Mouse (Mus musculus) gastrocnemius, adult 18-20 months (tissue): ENCODE measurements around the gene Plxdc1. TPM values are rescaled to one million over a fixed set of nuclear protein-coding genes. Genes with fewer than 3 reads are reported as not detected.

Experiments used
- microRNA-seq: library from miRNA; unstranded; fragments of <30 nt; microRNA quantifications from one replicate; pipeline ENCODE4 v1.2.0, GENCODE M21; 2021
- total RNA-seq, 2 experiments: library from RNA; stranded (reverse); gene quantifications; 2 replicates each; pipeline ENCODE4 v1.2.3; 2021

The Plxdc1 gene
- total RNA-seq, 2 experiments from 2014 or later: 2.1 to 2.6 TPM

Small RNA genes within 50 kb of the gene (microRNA-seq; reads per million reads assigned to microRNA genes)
- not detected for gene Gm22461
- gene Gm27597: not detected

Other genes with a start within 250 kb of the Plxdc1 start
- gene Pip4k2b, start 241.7 kb downstream of the Plxdc1 start, total RNA-seq: 10 to 100 TPM; 64.7 TPM
- 1 to 10 TPM; 5.2 to 5.9 TPM for gene Cwc25, start 219.9 kb downstream of the Plxdc1 start, total RNA-seq
- not detected for gene 1700001P01Rik, start 210.5 kb downstream of the Plxdc1 start, total RNA-seq
- gene Rpl23, start 204.0 kb downstream of the Plxdc1 start, total RNA-seq: 100 to 1,000 TPM; 426 to 450 TPM
- gene Lasp1, start 187.4 kb downstream of the Plxdc1 start, total RNA-seq: 10 to 100 TPM; 10.0 to 19.2 TPM
- under 1 TPM; 0.19 to 0.34 TPM for gene B230217C12Rik, start 145.7 kb downstream of the Plxdc1 start, total RNA-seq
- under 1 TPM; 0.16 to 0.38 TPM for gene Fbxo47, start 102.3 kb downstream of the Plxdc1 start, total RNA-seq
- gene Arl5c, start 9.7 kb upstream of the Plxdc1 start, total RNA-seq: under 1 TPM in 1 of 2 experiments, not detected in 1; 0.26 TPM
- gene Cacnb1, start 36.6 kb upstream of the Plxdc1 start, total RNA-seq: 100 to 1,000 TPM; 167 to 198 TPM
- gene Rpl19, start 40.3 kb upstream of the Plxdc1 start, total RNA-seq: 100 to 1,000 TPM; 457 to 462 TPM
- gene Stac2, start 67.0 kb upstream of the Plxdc1 start, total RNA-seq: under 1 TPM; 0.14 to 0.16 TPM
- gene Fbxl20, start 164.0 kb upstream of the Plxdc1 start, total RNA-seq: 1 to 10 TPM; 8.9 to 9.3 TPM
- 10 to 100 TPM; 24.5 to 25.3 TPM for gene Med1, start 206.8 kb upstream of the Plxdc1 start, total RNA-seq
- gene Cdk12, start 216.6 kb upstream of the Plxdc1 start, total RNA-seq: 10 to 100 TPM; 11.9 to 13.5 TPM